Mouse (Mus musculus): ENCODE measurements around the gene Gas6. TPM values are rescaled to one million over a fixed set of nuclear protein-coding genes. Genes with fewer than 3 reads are reported as not detected.

Gas6 gene
- total RNA-seq, 1 experiment = 28.8 TPM

DNA sequence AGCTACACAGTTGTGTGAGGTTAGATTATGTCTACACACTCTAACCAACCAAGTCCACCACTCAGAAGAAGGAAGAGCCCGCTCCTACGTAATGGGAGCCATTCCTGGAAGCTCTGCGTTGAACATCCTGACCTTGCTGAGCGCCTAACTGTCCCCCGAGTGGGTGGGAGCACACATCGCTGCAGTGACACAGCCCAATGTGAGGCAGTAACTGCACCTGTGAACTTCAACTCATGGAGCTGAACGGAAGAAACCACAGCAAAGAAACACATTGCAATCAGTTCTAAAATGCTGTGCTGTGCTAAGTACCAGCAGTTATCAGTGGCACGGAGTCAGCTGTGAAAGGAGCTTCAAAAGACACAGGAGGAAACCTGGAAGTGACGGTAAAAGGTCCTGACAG, 66.1 kb downstream of the Gas6 start:
- no peaks in the 10 kb centered on the region for H3K36me3 ChIP-seq (ENCODE audit: control insufficient read depth, insufficient read depth, low read length, poor library complexity, severe bottlenecking)
- in situ Hi-C loops (cut with MboI; ENCODE audit: low sequenced_read_pairs in 2 of 2, unreplicated experiment in 2 of 2) = no loop called here
- TF ChIP-seq ZNF384 (IDR thresholded peaks at IDR 0.05; ENCODE audit: low read depth, low read length) (no peak), MAFK (IDR thresholded peaks at IDR 0.05; ENCODE audit: insufficient read depth, low read depth, low read length) (no peak), CHD2 (IDR thresholded peaks at IDR 0.05; ENCODE audit: low read depth, low read length) (no peak), HCFC1 (IDR thresholded peaks at IDR 0.05; ENCODE audit: borderline replicate concordance, insufficient read depth, low read length) (no peak), ZC3H11A (IDR thresholded peaks at IDR 0.05; ENCODE audit: borderline replicate concordance, low read depth, low read length) (no peak)
- no peaks in the 10 kb centered on the region for H3K4me1 ChIP-seq (ENCODE audit: control insufficient read depth in 2 of 2, insufficient read depth in 2 of 2, low read length in 2 of 2, poor library complexity in 1 of 2)
- DNase-seq (ENCODE audit: low read depth, low spot score) = no peak
- H3K9ac ChIP-seq (ENCODE audit: insufficient read depth, low read depth, low read length, poor library complexity, severe bottlenecking) = no peak overlapping the region
- no peak overlapping the region for H3K4me3 ChIP-seq (ENCODE audit: insufficient read depth in 1 of 2, low read depth in 1 of 2, low read length in 2 of 2, poor library complexity in 1 of 2, severe bottlenecking in 1 of 2)
- no peak overlapping the region for H3K27ac ChIP-seq (ENCODE audit: insufficient read depth, low read depth, low read length, poor library complexity, severe bottlenecking)
- no peaks in the 10 kb centered on the region for H3K9me3 ChIP-seq (ENCODE audit: control insufficient read depth, insufficient read depth, low read depth, low read length)

DNA sequence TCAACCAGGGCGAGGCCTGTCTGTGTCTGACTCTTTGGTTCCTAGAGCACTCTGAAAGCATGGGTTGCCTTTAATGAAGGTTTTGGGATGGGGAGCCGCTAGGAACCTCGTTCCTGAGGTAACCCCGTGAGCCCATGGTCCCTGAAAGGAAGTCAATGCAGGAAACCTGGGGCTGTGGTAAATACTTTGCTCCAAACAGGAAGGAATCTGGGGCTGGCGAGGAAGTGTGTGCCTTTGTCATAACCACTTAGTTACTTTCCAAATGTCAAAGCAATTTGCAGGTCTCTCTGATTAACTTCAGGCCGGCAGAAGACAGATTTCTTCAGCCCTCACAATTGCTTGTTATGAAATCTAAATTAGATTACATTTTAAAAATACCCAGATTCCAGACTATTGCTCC, 66.9 kb downstream of the Gas6 start:
- in situ Hi-C loops (cut with MboI; ENCODE audit: low sequenced_read_pairs in 2 of 2, unreplicated experiment in 2 of 2) = no loop called here
- no peak for TF ChIP-seq CHD2 (IDR thresholded peaks at IDR 0.05; ENCODE audit: low read depth, low read length)
- Histone ChIP-seq H3K4me3 (ENCODE audit: insufficient read depth in 1 of 2, low read depth in 1 of 2, low read length in 2 of 2, poor library complexity in 1 of 2, severe bottlenecking in 1 of 2) (no peak overlapping the region), H3K9ac (ENCODE audit: insufficient read depth, low read depth, low read length, poor library complexity, severe bottlenecking) (no peak overlapping the region), H3K9me3 (ENCODE audit: control insufficient read depth, insufficient read depth, low read depth, low read length) (no peaks in the 10 kb centered on the region), H3K36me3 (ENCODE audit: control insufficient read depth, insufficient read depth, low read length, poor library complexity, severe bottlenecking) (no peaks in the 10 kb centered on the region), H3K4me1 (ENCODE audit: control insufficient read depth in 2 of 2, insufficient read depth in 2 of 2, low read length in 2 of 2, poor library complexity in 1 of 2) (no peaks in the 10 kb centered on the region), H3K27ac (ENCODE audit: insufficient read depth, low read depth, low read length, poor library complexity, severe bottlenecking) (no peak overlapping the region)
- no peak for DNase-seq (ENCODE audit: low read depth, low spot score)

DNA sequence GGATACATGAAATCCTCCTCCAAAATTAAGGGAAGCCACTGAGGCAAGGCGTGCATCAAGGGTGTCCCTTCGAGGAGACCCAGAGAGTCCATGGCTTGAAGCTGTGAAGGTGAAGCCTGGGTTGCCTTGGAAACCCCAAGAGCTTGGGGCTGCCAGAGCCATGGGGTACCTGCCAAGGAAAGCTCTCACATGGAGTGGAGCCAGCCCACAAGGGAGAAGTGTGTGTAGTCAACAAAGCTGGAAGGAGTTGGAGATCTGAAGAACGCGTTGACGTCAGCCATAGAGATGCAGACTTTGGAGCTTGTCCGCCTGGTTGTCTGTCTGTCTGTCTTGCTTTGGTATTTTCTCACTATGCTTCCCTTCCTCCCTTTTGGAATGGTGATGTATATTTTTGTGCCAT, 73.3 kb downstream of the Gas6 start:
- Histone ChIP-seq H3K9ac (ENCODE audit: insufficient read depth, low read depth, low read length, poor library complexity, severe bottlenecking) (no peak overlapping the region), H3K36me3 (ENCODE audit: control insufficient read depth, insufficient read depth, low read length, poor library complexity, severe bottlenecking) (no peaks in the 10 kb centered on the region), H3K9me3 (ENCODE audit: control insufficient read depth, insufficient read depth, low read depth, low read length) (no peaks in the 10 kb centered on the region), H3K4me1 (ENCODE audit: control insufficient read depth in 2 of 2, insufficient read depth in 2 of 2, low read length in 2 of 2, poor library complexity in 1 of 2) (no peaks in the 10 kb centered on the region), H3K27ac (ENCODE audit: insufficient read depth, low read depth, low read length, poor library complexity, severe bottlenecking) (no peak overlapping the region), H3K4me3 (ENCODE audit: insufficient read depth in 1 of 2, low read depth in 1 of 2, low read length in 2 of 2, poor library complexity in 1 of 2, severe bottlenecking in 1 of 2) (no peak overlapping the region)
- TF ChIP-seq ZC3H11A (IDR thresholded peaks at IDR 0.05; ENCODE audit: borderline replicate concordance, low read depth, low read length) (no peak), HCFC1 (IDR thresholded peaks at IDR 0.05; ENCODE audit: borderline replicate concordance, insufficient read depth, low read length) (no peak), MAFK (IDR thresholded peaks at IDR 0.05; ENCODE audit: insufficient read depth, low read depth, low read length) (no peak), ZNF384 (IDR thresholded peaks at IDR 0.05; ENCODE audit: low read depth, low read length) (no peak), CHD2 (IDR thresholded peaks at IDR 0.05; ENCODE audit: low read depth, low read length) (no peak)
- in situ Hi-C loops (cut with MboI; ENCODE audit: low sequenced_read_pairs in 2 of 2, unreplicated experiment in 2 of 2) = loop anchor here in 1 of 2 experiments (25.0 kb wide), 1 partner anchor 341 kb away; the partner anchor contains the start of gene Cdc16
- DNase-seq (ENCODE audit: low read depth, low spot score) = no peak

DNA sequence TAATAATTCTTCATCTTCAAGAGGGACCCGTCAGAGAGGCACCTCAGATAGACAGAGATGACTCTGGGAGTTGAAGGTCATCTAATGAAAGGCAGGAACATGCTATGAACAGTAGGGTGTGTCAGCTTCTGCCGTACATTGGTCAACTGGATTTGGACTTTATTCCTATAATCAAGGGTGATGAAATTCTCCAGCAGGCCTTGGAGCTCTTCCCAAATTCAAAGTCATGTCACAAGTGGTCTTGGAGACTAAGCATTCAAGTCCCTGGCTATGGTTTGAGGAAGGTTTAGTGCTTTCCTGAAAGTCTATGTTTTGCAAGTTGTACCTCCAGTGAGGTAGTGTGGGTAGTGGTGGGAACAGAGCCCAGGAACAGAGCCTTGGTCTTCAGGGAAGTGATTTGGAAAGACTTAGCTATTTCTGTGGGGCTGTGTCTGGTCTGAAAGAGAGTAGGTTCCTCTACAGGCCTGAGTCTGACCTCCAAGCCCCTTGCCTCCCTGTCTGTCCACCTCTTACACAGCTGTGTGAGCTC, 75.1 kb downstream of the Gas6 start:
- DNase-seq (ENCODE audit: low read depth, low spot score) = no peak
- in situ Hi-C loops (cut with MboI; ENCODE audit: low sequenced_read_pairs in 2 of 2, unreplicated experiment in 2 of 2) = loop anchor here (5.0 to 25.0 kb wide), 2 partner anchors 333 to 343 kb away; partner anchors contain the start of gene Cdc16 (in 1 of the 2)
- Histone ChIP-seq H3K4me3 (ENCODE audit: insufficient read depth in 1 of 2, low read depth in 1 of 2, low read length in 2 of 2, poor library complexity in 1 of 2, severe bottlenecking in 1 of 2) (no peak overlapping the region), H3K9ac (ENCODE audit: insufficient read depth, low read depth, low read length, poor library complexity, severe bottlenecking) (no peak overlapping the region), H3K36me3 (ENCODE audit: control insufficient read depth, insufficient read depth, low read length, poor library complexity, severe bottlenecking) (no peaks in the 10 kb centered on the region), H3K27ac (ENCODE audit: insufficient read depth, low read depth, low read length, poor library complexity, severe bottlenecking) (no peak overlapping the region), H3K9me3 (ENCODE audit: control insufficient read depth, insufficient read depth, low read depth, low read length) (no peaks in the 10 kb centered on the region), H3K4me1 (ENCODE audit: control insufficient read depth in 2 of 2, insufficient read depth in 2 of 2, low read length in 2 of 2, poor library complexity in 1 of 2) (no peaks in the 10 kb centered on the region)
- TF ChIP-seq CHD2 (IDR thresholded peaks at IDR 0.05; ENCODE audit: low read depth, low read length) (no peak), ZC3H11A (IDR thresholded peaks at IDR 0.05; ENCODE audit: borderline replicate concordance, low read depth, low read length) (no peak), ZNF384 (IDR thresholded peaks at IDR 0.05; ENCODE audit: low read depth, low read length) (no peak), MAFK (IDR thresholded peaks at IDR 0.05; ENCODE audit: insufficient read depth, low read depth, low read length) (no peak), HCFC1 (IDR thresholded peaks at IDR 0.05; ENCODE audit: borderline replicate concordance, insufficient read depth, low read length) (no peak)

DNA sequence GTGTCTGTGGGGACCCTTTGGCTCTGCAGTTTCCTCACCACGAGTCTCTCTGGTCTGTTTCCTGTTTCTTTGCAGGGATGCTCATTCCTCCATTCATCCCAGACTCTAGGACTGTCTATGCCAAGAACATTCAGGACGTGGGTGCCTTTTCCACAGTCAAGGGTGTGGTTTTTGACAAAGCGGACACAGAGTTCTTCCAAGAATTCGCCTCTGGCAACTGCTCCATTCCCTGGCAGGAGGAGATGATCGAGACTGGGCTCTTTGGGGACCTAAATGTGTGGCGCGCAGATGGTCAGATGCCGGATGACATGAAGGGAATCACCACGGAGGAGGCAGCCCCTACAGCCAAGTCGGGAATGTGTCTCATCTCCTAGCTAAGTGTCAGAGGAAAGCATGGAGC, 78.4 kb downstream of the Gas6 start:
- Histone ChIP-seq H3K4me1 (ENCODE audit: control insufficient read depth in 2 of 2, insufficient read depth in 2 of 2, low read length in 2 of 2, poor library complexity in 1 of 2) (no peaks in the 10 kb centered on the region), H3K27ac (ENCODE audit: insufficient read depth, low read depth, low read length, poor library complexity, severe bottlenecking) (no peak overlapping the region), H3K36me3 (ENCODE audit: control insufficient read depth, insufficient read depth, low read length, poor library complexity, severe bottlenecking) (no peaks in the 10 kb centered on the region), H3K9ac (ENCODE audit: insufficient read depth, low read depth, low read length, poor library complexity, severe bottlenecking) (no peak overlapping the region), H3K9me3 (ENCODE audit: control insufficient read depth, insufficient read depth, low read depth, low read length) (no peaks in the 10 kb centered on the region), H3K4me3 (ENCODE audit: insufficient read depth in 1 of 2, low read depth in 1 of 2, low read length in 2 of 2, poor library complexity in 1 of 2, severe bottlenecking in 1 of 2) (no peak overlapping the region)
- in situ Hi-C loops (cut with MboI; ENCODE audit: low sequenced_read_pairs in 2 of 2, unreplicated experiment in 2 of 2) = loop anchor here (5.0 to 25.0 kb wide), 2 partner anchors 336 to 346 kb away; partner anchors contain the start of gene Cdc16 (in 1 of the 2)
- no peak for DNase-seq (ENCODE audit: low read depth, low spot score)
- TF ChIP-seq ZNF384 (IDR thresholded peaks at IDR 0.05; ENCODE audit: low read depth, low read length) (no peak), HCFC1 (IDR thresholded peaks at IDR 0.05; ENCODE audit: borderline replicate concordance, insufficient read depth, low read length) (no peak)

Other genes starting within 250 kb of the Gas6 start
- 0.31 and 0.32 TPM in 2 replicates for gene Adprhl1, start 240.3 kb downstream of the Gas6 start, total RNA-seq (2012; rRNA removed)
- 10.6 and 12.3 TPM in 2 replicates for gene Dcun1d2, start 206.4 kb downstream of the Gas6 start, total RNA-seq (2012; rRNA removed)
- 20.3 and 27.0 TPM in 2 replicates for gene Tmco3, start 206.3 kb downstream of the Gas6 start, total RNA-seq (2012; rRNA removed)
- 97.9 and 110 TPM in 2 replicates for gene Tfdp1, start 155.7 kb downstream of the Gas6 start, total RNA-seq (2012; rRNA removed)
- gene Atp4b, start 97.7 kb downstream of the Gas6 start, total RNA-seq (2012; rRNA removed) = not detected in 2 replicates
- gene Grk1, start 89.4 kb downstream of the Gas6 start, total RNA-seq (2012; rRNA removed) = 0.04 and 0.05 TPM in 2 replicates
- gene Tmem255b, start 59.3 kb downstream of the Gas6 start, total RNA-seq (2012; rRNA removed) = 0.18 and 0.26 TPM in 2 replicates
- gene 1700029H14Rik, start 68.0 kb upstream of the Gas6 start, total RNA-seq (2012; rRNA removed) = 0.26 TPM in 1 of 2 replicates, not detected in the other
- 7.6 and 14.4 TPM in 2 replicates for gene Rasa3, start 183.1 kb upstream of the Gas6 start, total RNA-seq (2012; rRNA removed)
- gene Cfap97d2, start 211.4 kb upstream of the Gas6 start, total RNA-seq (2012; rRNA removed) = 0.21 TPM in 1 of 2 replicates, not detected in the other

All from ES-E14 (cell line).